Mouse (Mus musculus): ENCODE data around the gene Chka.

Chka gene

GRCm38 (mm10) chr19:3916727-3917126, 65.2 kb downstream of the Chka start:
- DNase-seq (ENCODE audit: low spot score), result no peak

GRCm38 (mm10) chr19:3919928-3920327, 68.4 kb downstream of the Chka start:
- DNase-seq (ENCODE audit: low spot score), result no peak

- no peak for DNase-seq (ENCODE audit: low spot score)
Observed at GRCm38 (mm10) chr19:3922661-3923371, 71.2 kb downstream of the Chka start.

GRCm38 (mm10) chr19:3923586-3923985, 72.0 kb downstream of the Chka start:
- no peak for DNase-seq (ENCODE audit: low spot score)

- DNase-seq (ENCODE audit: low spot score), result no peak
Observed at GRCm38 (mm10) chr19:3924190-3924589, 72.6 kb downstream of the Chka start.

GRCm38 (mm10) chr19:3924868-3925267, 73.3 kb downstream of the Chka start:
- no peak for DNase-seq (ENCODE audit: low spot score)

GRCm38 (mm10) chr19:3925859-3926258, 74.3 kb downstream of the Chka start:
- DNase-seq (ENCODE audit: low spot score), result no peak

GRCm38 (mm10) chr19:3926279-3926678, 74.7 kb downstream of the Chka start:
- no peak for DNase-seq (ENCODE audit: low spot score)

- no peak for DNase-seq (ENCODE audit: low spot score)
Observed at GRCm38 (mm10) chr19:3926685-3927084, 75.1 kb downstream of the Chka start.

GRCm38 (mm10) chr19:3927989-3928388, 76.4 kb downstream of the Chka start:
- no peak for DNase-seq (ENCODE audit: low spot score)

GRCm38 (mm10) chr19:3928779-3929178, 77.2 kb downstream of the Chka start:
- DNase-seq (ENCODE audit: low spot score), result no peak

- DNase-seq (ENCODE audit: low spot score), result no peak
Observed at GRCm38 (mm10) chr19:3929211-3929941, 77.8 kb downstream of the Chka start, which contains the start of gene Aldh3b1. Gene Aldh3b1, minus strand, starts transcription at chr19:3929808.

- no peak for DNase-seq (ENCODE audit: low spot score)
Observed at GRCm38 (mm10) chr19:3930262-3931057, 78.9 kb downstream of the Chka start.

- no peak for DNase-seq (ENCODE audit: low spot score)
Observed at GRCm38 (mm10) chr19:3931716-3932115, 80.1 kb downstream of the Chka start.

- DNase-seq (ENCODE audit: low spot score), result peak; percentile 38
Observed at GRCm38 (mm10) chr19:3935032-3935895, 83.7 kb downstream of the Chka start, which contains the start of gene Unc93b1. Gene Unc93b1, plus strand, starts transcription at chr19:3935186.

GRCm38 (mm10) chr19:3935896-3936850, 84.6 kb downstream of the Chka start:
- peak; percentile 56 for DNase-seq (ENCODE audit: low spot score)

GRCm38 (mm10) chr19:3942315-3942714, 90.7 kb downstream of the Chka start:
- no peak for DNase-seq (ENCODE audit: low spot score)

GRCm38 (mm10) chr19:3942986-3943735, 91.6 kb downstream of the Chka start:
- peak; percentile 64 for DNase-seq (ENCODE audit: low spot score)
